Mouse (Mus musculus) lung, embryonic 15.5 days (tissue): ENCODE data around the gene Olfr31. TPM values are rescaled to one million over a fixed set of nuclear protein-coding genes. Genes with fewer than 3 reads are reported as not detected.

Experiments used
- ATAC-seq: fragments of 200-750 bp; cut with Nextera tagmentation; 2 replicates; pipeline ENCODE4 v1.8.0; 2017; ENCODE audit warnings: moderate number of reproducible peaks, borderline replicate concordance; ENCODE audit not compliant: low FRiP score, low TSS enrichment; ENCODE audit errors: extremely low read depth
- H3K27ac ChIP-seq: fragments of 300-500 bp; sonication (generic); 2 replicates; pipeline ENCODE4 v1.5.1; 2015; ENCODE audit warnings: moderate library complexity, mild to moderate bottlenecking, inconsistent platforms
- H3K27me3 ChIP-seq: fragments of 300-500 bp; sonication (generic); 2 replicates; pipeline ENCODE4 v1.6.1; 2015; ENCODE audit warnings: inconsistent platforms
- H3K36me3 ChIP-seq: fragments of 300-500 bp; sonication (generic); 2 replicates; pipeline ENCODE4 v1.6.1; 2015; ENCODE audit warnings: inconsistent platforms
- H3K4me1 ChIP-seq: fragments of 300-500 bp; sonication (generic); 2 replicates; pipeline ENCODE4 v1.6.1; 2015; ENCODE audit warnings: inconsistent platforms
- H3K4me2 ChIP-seq: fragments of 300-500 bp; sonication (generic); 2 replicates; pipeline ENCODE4 v1.6.1; 2015; ENCODE audit warnings: inconsistent platforms, mild to moderate bottlenecking, moderate library complexity
- H3K4me3 ChIP-seq: fragments of 300-500 bp; sonication (generic); 2 replicates; pipeline ENCODE4 v1.5.1; 2015; ENCODE audit warnings: mild to moderate bottlenecking, inconsistent platforms
- H3K9ac ChIP-seq: fragments of 300-500 bp; sonication (generic); 2 replicates; pipeline ENCODE4 v1.6.1; 2015; ENCODE audit warnings: inconsistent platforms
- H3K9me3 ChIP-seq: fragments of 300-500 bp; sonication (generic); 2 replicates; pipeline ENCODE4 v1.6.1; 2016; ENCODE audit warnings: inconsistent platforms
- WGBS: fragments of 180-500 bp; shearing (Covaris S2); methylation state at CpG from one replicate; pipeline ENCODE4 v1.1.7; 2015; 5-methylcytosine and 5-hydroxymethylcytosine counted together
- polyA plus RNA-seq: library from polyadenylated mRNA; unstranded; fragments of >200 nt; fragmentation: Nextera tagmentation; extraction: Ambion mirVana; gene quantifications from 2 replicates; pipeline ENCODE4 v1.2.1, GENCODE M21; 2015

The Olfr31 gene
- polyA plus RNA-seq, 1 experiment from 2014 or later: not detected

- 92% methylated on average over 20 of the region's 20 CpGs for WGBS
- Histone ChIP-seq H3K36me3 (0 out of 2 replicates have a peak, but pooled peaks cover 5% of the 10 kb centered on the region), H3K27ac (no peak overlapping the region), H3K4me3 (no peak overlapping the region), H3K9ac (no peak overlapping the region), H3K9me3 (peaks cover 56% of the 10 kb centered on the region), H3K4me2 (no peak overlapping the region), H3K4me1 (no peaks in the 10 kb centered on the region), H3K27me3 (no peaks in the 10 kb centered on the region)
- no peak for ATAC-seq
These were observed 27.0 kb downstream of the Olfr31 start for GRCm38 (mm10) chr14:14349485-14350262.

GRCm38 (mm10) chr14:14350263-14351147, 27.9 kb downstream of the Olfr31 start:
- ATAC-seq: no peak
- H3K4me3 ChIP-seq: no peak overlapping the region
- no peak overlapping the region for H3K27ac ChIP-seq
- WGBS: 96% methylated on average over 29 of the region's 29 CpGs
- H3K27me3 ChIP-seq: no peaks in the 10 kb centered on the region
- H3K36me3 ChIP-seq: 0 out of 2 replicates have a peak, but pooled peaks cover 5% of the 10 kb centered on the region
- H3K4me2 ChIP-seq: no peak overlapping the region
- peaks cover 62% of the 10 kb centered on the region for H3K9me3 ChIP-seq
- no peaks in the 10 kb centered on the region for H3K4me1 ChIP-seq
- no peak overlapping the region for H3K9ac ChIP-seq

- no peak overlapping the region for H3K4me2 ChIP-seq
- peaks cover 62% of the 10 kb centered on the region for H3K9me3 ChIP-seq
- no peak for ATAC-seq
- no peak overlapping the region for H3K4me3 ChIP-seq
- no peaks in the 10 kb centered on the region for H3K4me1 ChIP-seq
- no peaks in the 10 kb centered on the region for H3K27me3 ChIP-seq
- H3K36me3 ChIP-seq: 0 out of 2 replicates have a peak, but pooled peaks cover 5% of the 10 kb centered on the region
- no peak overlapping the region for H3K9ac ChIP-seq
- WGBS: 97% methylated on average over 7 of the region's 7 CpGs
- no peak overlapping the region for H3K27ac ChIP-seq
These were observed 28.5 kb downstream of the Olfr31 start for GRCm38 (mm10) chr14:14351148-14351455.

- Histone ChIP-seq H3K36me3 (0 out of 2 replicates have a peak, but pooled peaks cover 5% of the 10 kb centered on the region), H3K9ac (no peak overlapping the region), H3K4me2 (no peak overlapping the region), H3K9me3 (peaks cover 60% of the 10 kb centered on the region), H3K4me1 (no peaks in the 10 kb centered on the region), H3K27me3 (no peaks in the 10 kb centered on the region), H3K4me3 (no peak overlapping the region), H3K27ac (no peak overlapping the region)
- ATAC-seq: no peak
- 94% methylated on average over 9 of the region's 9 CpGs for WGBS
These were observed 29.3 kb downstream of the Olfr31 start for GRCm38 (mm10) chr14:14351721-14352590.

- no peak overlapping the region for H3K4me2 ChIP-seq
- peaks cover 55% of the 10 kb centered on the region for H3K9me3 ChIP-seq
- no peak for ATAC-seq
- no peaks in the 10 kb centered on the region for H3K27me3 ChIP-seq
- no peak overlapping the region for H3K9ac ChIP-seq
- 0 out of 2 replicates have a peak, but pooled peaks cover 5% of the 10 kb centered on the region for H3K36me3 ChIP-seq
- no peak overlapping the region for H3K4me3 ChIP-seq
- WGBS: 84% methylated on average over 6 of the region's 6 CpGs
- H3K27ac ChIP-seq: no peak overlapping the region
- no peaks in the 10 kb centered on the region for H3K4me1 ChIP-seq
These were observed 30.0 kb downstream of the Olfr31 start for GRCm38 (mm10) chr14:14352606-14353005.

GRCm38 (mm10) chr14:14353081-14353732, 30.6 kb downstream of the Olfr31 start:
- Histone ChIP-seq H3K9ac (no peak overlapping the region), H3K4me2 (no peak overlapping the region), H3K27ac (no peak overlapping the region), H3K36me3 (0 out of 2 replicates have a peak, but pooled peaks cover 5% of the 10 kb centered on the region), H3K27me3 (no peaks in the 10 kb centered on the region), H3K4me3 (no peak overlapping the region), H3K4me1 (no peaks in the 10 kb centered on the region), H3K9me3 (peaks cover 51% of the 10 kb centered on the region)
- no peak for ATAC-seq
- 88% methylated on average over 7 of the region's 7 CpGs for WGBS

GRCm38 (mm10) chr14:14353740-14354510, 31.3 kb downstream of the Olfr31 start:
- H3K36me3 ChIP-seq: 0 out of 2 replicates have a peak, but pooled peaks cover 5% of the 10 kb centered on the region
- no peaks in the 10 kb centered on the region for H3K4me1 ChIP-seq
- WGBS: 91% methylated on average over 8 of the region's 8 CpGs
- H3K27me3 ChIP-seq: no peaks in the 10 kb centered on the region
- no peak overlapping the region for H3K4me3 ChIP-seq
- peaks cover 45% of the 10 kb centered on the region for H3K9me3 ChIP-seq
- H3K9ac ChIP-seq: no peak overlapping the region
- no peak overlapping the region for H3K4me2 ChIP-seq
- ATAC-seq: no peak
- no peak overlapping the region for H3K27ac ChIP-seq

GRCm38 (mm10) chr14:14354511-14355359, 32.1 kb downstream of the Olfr31 start:
- H3K9me3 ChIP-seq: peaks cover 36% of the 10 kb centered on the region
- 0 out of 2 replicates have a peak, but pooled peaks have one; percentile 7 for ATAC-seq
- 94% methylated on average over 13 of the region's 13 CpGs for WGBS

GRCm38 (mm10) chr14:14355360-14355646, 32.7 kb downstream of the Olfr31 start:
- Histone ChIP-seq H3K27ac (no peak overlapping the region), H3K4me2 (no peak overlapping the region), H3K4me1 (no peaks in the 10 kb centered on the region), H3K4me3 (no peak overlapping the region), H3K36me3 (0 out of 2 replicates have a peak, but pooled peaks cover under 1% of the 10 kb centered on the region), H3K27me3 (no peaks in the 10 kb centered on the region), H3K9me3 (peaks cover 31% of the 10 kb centered on the region), H3K9ac (no peak overlapping the region)
- ATAC-seq: peak; percentile 53; the same call in 1 of the 2 replicates
- WGBS: 93% methylated on average over 8 of the region's 8 CpGs

More at GRCm38 (mm10) chr14:14354511-14355359, 32.1 kb downstream of the Olfr31 start:
- no peak overlapping the region for H3K9ac ChIP-seq
- no peaks in the 10 kb centered on the region for H3K4me1 ChIP-seq
- no peak overlapping the region for H3K4me2 ChIP-seq
- no peaks in the 10 kb centered on the region for H3K27me3 ChIP-seq
- H3K27ac ChIP-seq: no peak overlapping the region
- H3K4me3 ChIP-seq: no peak overlapping the region
- 0 out of 2 replicates have a peak, but pooled peaks cover 5% of the 10 kb centered on the region for H3K36me3 ChIP-seq
